Mouse (Mus musculus): Measurements from ENCODE around the gene Ltbr.

The Ltbr gene

DNA sequence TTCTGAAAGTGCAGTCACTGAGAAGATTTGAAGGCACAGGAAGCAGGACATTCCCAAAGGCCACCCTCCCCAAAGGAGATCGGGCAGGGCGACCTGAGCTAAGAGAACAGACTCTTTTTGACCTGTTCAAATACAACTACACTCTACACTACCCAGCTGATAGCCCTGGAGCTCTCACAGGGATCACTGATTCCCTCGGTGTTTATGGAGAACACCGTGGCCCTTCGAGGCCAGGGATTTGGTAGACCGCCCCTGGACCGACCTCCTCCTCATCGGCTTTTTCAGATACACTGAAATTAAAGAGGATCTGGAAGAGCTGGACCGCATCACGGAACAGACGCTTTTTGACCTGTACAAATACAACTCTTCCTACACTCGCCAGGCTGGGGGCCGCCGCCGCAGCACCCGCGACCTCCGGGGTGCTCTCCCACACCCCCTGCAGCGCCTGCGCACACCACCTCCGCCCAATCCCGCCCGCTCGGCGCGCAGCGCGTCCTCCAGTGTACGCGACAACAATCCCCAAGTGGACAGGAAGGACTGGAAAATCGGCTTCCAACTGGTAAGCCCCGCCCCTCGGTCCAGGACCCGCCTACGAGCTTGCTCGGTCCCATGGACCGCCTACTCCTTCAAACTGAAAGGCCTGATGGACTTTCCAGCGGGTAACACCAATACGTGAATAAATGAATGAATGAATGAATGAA lies 17.1 kb upstream of the Ltbr start:
- DNase-seq (ENCODE audit: low read depth, low spot score), result no peak
- H3K27me3 ChIP-seq (ENCODE audit: control insufficient read depth, insufficient read depth, low read length, poor library complexity, severe bottlenecking), result no peaks in the 10 kb centered on the region
- no peaks in the 10 kb centered on the region for H3K36me3 ChIP-seq (ENCODE audit: control insufficient read depth, insufficient read depth, low read length, poor library complexity, severe bottlenecking)

DNA sequence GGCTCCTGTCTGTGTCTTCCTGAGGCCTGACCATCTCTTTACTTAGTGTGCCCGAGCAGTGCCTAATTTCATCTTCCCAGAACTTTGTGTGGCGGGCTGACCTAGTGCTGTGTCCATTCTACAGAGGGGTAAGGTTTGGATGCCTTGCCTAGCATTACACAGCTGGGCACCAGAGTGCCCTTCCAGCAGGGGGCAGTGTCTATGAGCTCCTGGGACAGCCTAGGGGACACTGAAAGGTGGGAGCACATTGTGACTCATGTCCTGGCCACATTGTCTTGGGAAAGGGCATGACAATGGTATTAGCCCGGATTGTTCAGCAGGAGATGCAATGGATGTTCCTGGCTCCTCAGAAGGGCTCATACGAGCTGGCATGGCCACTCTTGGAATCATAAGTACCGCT lies 14.6 kb upstream of the Ltbr start:
- peak; percentile 42 for DNase-seq (ENCODE audit: low read depth, low spot score)
- Histone ChIP-seq H3K36me3 (ENCODE audit: control insufficient read depth, insufficient read depth, low read length, poor library complexity, severe bottlenecking) (no peaks in the 10 kb centered on the region), H3K27me3 (ENCODE audit: control insufficient read depth, insufficient read depth, low read length, poor library complexity, severe bottlenecking) (no peaks in the 10 kb centered on the region)

DNA sequence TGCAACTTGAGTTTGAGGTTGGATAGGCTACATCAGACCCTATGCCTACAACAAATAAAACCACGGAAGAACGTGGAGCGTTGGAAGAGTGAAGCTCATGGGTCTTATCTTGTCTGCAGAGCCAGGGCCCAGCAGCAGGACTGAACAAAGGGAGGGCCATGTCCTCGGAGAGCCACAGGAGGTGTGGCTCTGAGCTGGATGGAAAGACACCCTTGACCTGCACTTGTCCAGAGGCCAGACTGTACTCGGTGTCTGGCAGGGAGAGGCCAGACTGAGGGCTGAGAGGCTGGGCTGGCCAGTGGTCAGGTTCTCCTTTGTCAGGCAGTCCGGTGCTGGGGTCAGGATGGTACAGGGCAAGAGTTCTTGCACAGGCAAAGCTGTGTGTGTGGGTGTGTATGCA lies 11.7 kb upstream of the Ltbr start:
- DNase-seq (ENCODE audit: low read depth, low spot score), result no peak
- H3K27me3 ChIP-seq (ENCODE audit: control insufficient read depth, insufficient read depth, low read length, poor library complexity, severe bottlenecking), result no peaks in the 10 kb centered on the region

GRCm38 (mm10) chr6:125323547-125323946 lies 9.9 kb upstream of the Ltbr start:
- no peaks in the 10 kb centered on the region for H3K36me3 ChIP-seq (ENCODE audit: control insufficient read depth, insufficient read depth, low read length, poor library complexity, severe bottlenecking)
- no peaks in the 10 kb centered on the region for H3K27me3 ChIP-seq (ENCODE audit: control insufficient read depth, insufficient read depth, low read length, poor library complexity, severe bottlenecking)
- DNase-seq (ENCODE audit: low read depth, low spot score), result no peak

More for the DNA sequence above, 11.7 kb upstream of the Ltbr start:
- no peaks in the 10 kb centered on the region for H3K36me3 ChIP-seq (ENCODE audit: control insufficient read depth, insufficient read depth, low read length, poor library complexity, severe bottlenecking)

- Histone ChIP-seq H3K27me3 (ENCODE audit: control insufficient read depth, insufficient read depth, low read length, poor library complexity, severe bottlenecking) (no peaks in the 10 kb centered on the region), H3K36me3 (ENCODE audit: control insufficient read depth, insufficient read depth, low read length, poor library complexity, severe bottlenecking) (no peaks in the 10 kb centered on the region)
- DNase-seq (ENCODE audit: low read depth, low spot score), result no peak
Measured at GRCm38 (mm10) chr6:125322794-125323193, 9.1 kb upstream of the Ltbr start.

GRCm38 (mm10) chr6:125321114-125321855 lies 7.6 kb upstream of the Ltbr start:
- no peak for DNase-seq (ENCODE audit: low read depth, low spot score)
- Histone ChIP-seq H3K27me3 (ENCODE audit: control insufficient read depth, insufficient read depth, low read length, poor library complexity, severe bottlenecking) (no peaks in the 10 kb centered on the region), H3K36me3 (ENCODE audit: control insufficient read depth, insufficient read depth, low read length, poor library complexity, severe bottlenecking) (no peaks in the 10 kb centered on the region)

GRCm38 (mm10) chr6:125320323-125320722 lies 6.6 kb upstream of the Ltbr start, which contains the start of gene Scnn1a:
Gene Scnn1a (plus strand): TSS chr6:125320659.
- Histone ChIP-seq H3K27me3 (ENCODE audit: control insufficient read depth, insufficient read depth, low read length, poor library complexity, severe bottlenecking) (no peaks in the 10 kb centered on the region), H3K36me3 (ENCODE audit: control insufficient read depth, insufficient read depth, low read length, poor library complexity, severe bottlenecking) (no peaks in the 10 kb centered on the region)
- no peak for DNase-seq (ENCODE audit: low read depth, low spot score)

GRCm38 (mm10) chr6:125319919-125320296 lies 6.2 kb upstream of the Ltbr start:
- Histone ChIP-seq H3K36me3 (ENCODE audit: control insufficient read depth, insufficient read depth, low read length, poor library complexity, severe bottlenecking) (no peaks in the 10 kb centered on the region), H3K27me3 (ENCODE audit: control insufficient read depth, insufficient read depth, low read length, poor library complexity, severe bottlenecking) (no peaks in the 10 kb centered on the region)
- no peak for DNase-seq (ENCODE audit: low read depth, low spot score)

DNA sequence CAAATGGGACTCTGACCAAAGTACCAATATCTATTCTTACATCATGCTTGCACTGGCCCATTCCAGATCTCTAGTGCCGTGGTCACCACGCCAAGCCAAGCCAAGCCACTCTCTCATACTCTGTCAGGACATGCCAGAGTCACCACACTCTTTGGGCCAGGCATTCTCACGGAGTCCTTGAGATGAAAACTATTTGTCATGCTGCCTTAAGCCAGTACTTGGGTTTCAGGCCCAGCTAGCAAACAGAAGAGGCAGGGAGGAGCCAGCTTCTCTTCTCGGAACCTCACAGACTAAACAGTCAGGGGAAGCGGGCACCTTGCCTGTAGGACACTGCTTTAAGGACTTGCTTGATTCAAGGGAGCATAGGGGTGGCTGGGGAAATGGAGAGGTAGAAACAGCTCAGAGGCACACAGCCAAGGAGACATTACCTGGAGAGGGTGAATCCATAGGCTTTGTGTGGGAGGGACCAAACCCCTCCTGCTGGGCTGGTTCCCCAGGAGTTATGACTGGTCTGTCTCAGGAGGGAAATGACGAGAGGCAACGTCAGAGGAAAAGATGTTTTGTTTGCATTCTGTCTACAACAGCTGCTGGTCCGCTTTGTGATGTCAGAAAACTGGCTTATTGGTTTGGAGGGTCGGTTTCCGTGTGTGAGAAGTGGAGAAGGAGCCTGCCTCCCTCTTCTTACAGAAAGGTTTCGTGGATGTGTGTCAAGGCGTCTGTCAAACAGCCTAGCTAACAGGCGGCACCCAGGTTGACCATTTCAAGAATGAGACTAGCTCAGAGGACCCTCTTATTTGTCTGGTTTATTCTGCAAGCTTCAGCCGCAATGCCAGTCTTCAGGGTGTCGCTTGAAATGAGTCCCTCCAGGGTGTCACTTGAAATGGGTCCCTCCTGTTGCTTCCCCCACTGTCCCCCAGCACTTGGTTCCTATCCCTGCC lies 5.6 kb upstream of the Ltbr start:
- no peaks in the 10 kb centered on the region for H3K27me3 ChIP-seq (ENCODE audit: control insufficient read depth, insufficient read depth, low read length, poor library complexity, severe bottlenecking)
- H3K36me3 ChIP-seq (ENCODE audit: control insufficient read depth, insufficient read depth, low read length, poor library complexity, severe bottlenecking), result no peaks in the 10 kb centered on the region
- DNase-seq (ENCODE audit: low read depth, low spot score), result no peak

GRCm38 (mm10) chr6:125317077-125317476 lies 3.4 kb upstream of the Ltbr start:
- H3K36me3 ChIP-seq (ENCODE audit: control insufficient read depth, insufficient read depth, low read length, poor library complexity, severe bottlenecking), result no peaks in the 10 kb centered on the region
- DNase-seq (ENCODE audit: low read depth, low spot score), result no peak
- no peaks in the 10 kb centered on the region for H3K27me3 ChIP-seq (ENCODE audit: control insufficient read depth, insufficient read depth, low read length, poor library complexity, severe bottlenecking)

DNA sequence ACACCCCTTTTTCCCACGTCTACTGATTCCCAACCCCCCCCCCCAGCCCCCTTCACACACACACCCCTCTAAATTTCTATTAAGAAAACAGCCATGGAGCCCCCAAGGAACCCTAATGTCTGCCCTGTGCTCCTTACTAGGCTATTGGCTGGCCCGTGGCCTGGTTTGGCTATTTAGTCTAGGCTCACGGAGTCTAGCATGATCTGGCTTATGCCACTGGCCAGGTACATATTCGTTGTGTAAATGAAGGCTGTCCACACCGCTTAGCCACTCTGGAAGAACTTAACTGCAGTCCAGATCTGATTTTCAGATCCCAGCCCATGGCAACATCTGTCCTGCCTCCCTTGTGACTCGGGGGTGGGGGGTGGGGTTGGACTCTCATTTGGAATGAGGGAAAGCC lies 1.1 kb upstream of the Ltbr start:
- H3K36me3 ChIP-seq (ENCODE audit: control insufficient read depth, insufficient read depth, low read length, poor library complexity, severe bottlenecking), result no peaks in the 10 kb centered on the region
- DNase-seq (ENCODE audit: low read depth, low spot score), result no peak

GRCm38 (mm10) chr6:125314231-125314563 lies 512 bp upstream of the Ltbr start:
- no peaks in the 10 kb centered on the region for H3K36me3 ChIP-seq (ENCODE audit: control insufficient read depth, insufficient read depth, low read length, poor library complexity, severe bottlenecking)
- DNase-seq (ENCODE audit: low read depth, low spot score), result no peak
- H3K27me3 ChIP-seq (ENCODE audit: control insufficient read depth, insufficient read depth, low read length, poor library complexity, severe bottlenecking), result no peaks in the 10 kb centered on the region

More for the DNA sequence above, 1.1 kb upstream of the Ltbr start:
- no peaks in the 10 kb centered on the region for H3K27me3 ChIP-seq (ENCODE audit: control insufficient read depth, insufficient read depth, low read length, poor library complexity, severe bottlenecking)

DNA sequence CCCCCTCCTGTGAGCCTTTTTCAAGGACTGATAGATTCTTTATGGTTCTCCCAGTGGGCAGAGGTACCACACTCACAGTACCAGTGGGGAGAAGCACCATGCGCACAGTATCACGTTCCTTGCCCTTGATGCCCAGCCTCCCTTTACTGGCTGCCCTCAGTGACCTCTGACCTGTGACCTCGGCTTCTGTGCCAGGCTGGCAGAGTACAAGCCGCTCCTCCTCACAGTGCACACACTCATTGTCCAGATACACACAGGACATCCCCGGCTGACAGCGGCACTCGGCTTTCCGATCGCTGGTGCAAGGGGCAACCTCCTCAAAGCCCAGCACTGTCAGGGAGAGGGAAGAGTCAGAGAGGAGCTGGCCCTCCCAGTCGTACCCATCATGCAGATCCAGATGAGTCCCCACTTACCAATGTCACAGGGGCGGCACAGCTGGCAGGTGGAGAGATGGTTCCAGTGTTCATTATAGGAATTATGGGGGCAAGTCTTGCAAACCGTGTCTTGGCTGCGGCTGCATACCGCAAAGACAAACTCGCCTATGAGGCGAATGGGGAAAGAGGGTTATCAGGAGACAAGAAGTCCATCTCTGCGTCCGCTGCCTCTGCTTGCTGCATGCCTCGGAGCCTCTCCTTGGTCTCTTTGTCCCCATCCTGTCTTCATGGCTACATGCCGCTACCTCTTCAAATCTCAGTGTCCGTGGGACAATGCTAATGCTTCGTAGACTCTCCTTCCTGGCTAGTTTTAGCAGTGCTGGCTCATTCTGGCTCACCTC lies 917 bp downstream of the Ltbr start:
- Histone ChIP-seq H3K27me3 (ENCODE audit: control insufficient read depth, insufficient read depth, low read length, poor library complexity, severe bottlenecking) (no peaks in the 10 kb centered on the region), H3K36me3 (ENCODE audit: control insufficient read depth, insufficient read depth, low read length, poor library complexity, severe bottlenecking) (no peaks in the 10 kb centered on the region)
- DNase-seq (ENCODE audit: low read depth, low spot score), result no peak

DNA sequence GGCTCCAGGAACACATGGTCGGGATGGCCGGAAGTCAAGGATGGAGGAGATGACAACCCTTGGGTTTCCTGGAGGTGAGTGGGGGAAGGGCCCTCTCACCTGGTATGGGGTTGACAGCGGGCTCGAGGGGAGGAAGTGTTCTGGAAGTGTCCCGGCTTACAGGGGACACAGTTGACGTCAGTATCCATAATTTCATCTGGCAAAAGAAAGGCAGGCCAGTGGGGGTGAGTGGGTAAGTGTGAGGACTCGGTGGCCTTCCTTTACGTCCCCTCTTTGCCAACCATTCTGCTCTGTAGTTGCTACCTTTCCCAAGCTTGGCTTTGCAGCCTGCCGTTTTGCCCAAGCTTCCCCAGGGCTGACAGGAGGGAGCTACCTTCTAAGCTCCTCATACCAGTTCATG lies 1.5 kb downstream of the Ltbr start:
- Histone ChIP-seq H3K27me3 (ENCODE audit: control insufficient read depth, insufficient read depth, low read length, poor library complexity, severe bottlenecking) (no peaks in the 10 kb centered on the region), H3K36me3 (ENCODE audit: control insufficient read depth, insufficient read depth, low read length, poor library complexity, severe bottlenecking) (no peaks in the 10 kb centered on the region)
- no peak for DNase-seq (ENCODE audit: low read depth, low spot score)
